Mouse (Mus musculus) cerebral cortex, adult 2 months (tissue): Measurements from ENCODE around the gene Noxred1.

ENCODE experiments used
- WGBS: fragments of 180-500 bp; shearing (Covaris S2); methylation state at CpG from one replicate; pipeline ENCODE4 v1.1.7; 2018; 5-methylcytosine and 5-hydroxymethylcytosine counted together

Gene Noxred1

GRCm38 (mm10) chr12:87238632-87239031 lies at the start of gene Noxred1:
TSS of gene Noxred1 (minus strand) at chr12:87238732.
- 82% methylated on average over 1 of the region's 1 CpGs for WGBS

- WGBS, result 86% methylated on average over 5 of the region's 5 CpGs
Observed at GRCm38 (mm10) chr12:87284726-87285125, 46.2 kb upstream of the Noxred1 start.

- WGBS, result 88% methylated on average over 4 of the region's 4 CpGs
Observed at GRCm38 (mm10) chr12:87284268-87284667, 45.7 kb upstream of the Noxred1 start.

GRCm38 (mm10) chr12:87283706-87284105 lies 45.2 kb upstream of the Noxred1 start:
- 86% methylated on average over 7 of the region's 7 CpGs for WGBS

GRCm38 (mm10) chr12:87282743-87283142 lies 44.2 kb upstream of the Noxred1 start:
- WGBS, result 96% methylated on average over 4 of the region's 4 CpGs

- 78% methylated on average over 1 of the region's 1 CpGs for WGBS
Observed at GRCm38 (mm10) chr12:87281766-87282165, 43.2 kb upstream of the Noxred1 start.

- 63% methylated on average over 14 of the region's 14 CpGs for WGBS
Observed at GRCm38 (mm10) chr12:87279879-87280278, 41.3 kb upstream of the Noxred1 start.

- WGBS, result 81% methylated on average over 3 of the region's 3 CpGs
Observed at GRCm38 (mm10) chr12:87279350-87279749, 40.8 kb upstream of the Noxred1 start.

GRCm38 (mm10) chr12:87278118-87278730 lies 39.7 kb upstream of the Noxred1 start:
- WGBS, result 53% methylated on average over 6 of the region's 6 CpGs

- WGBS, result 89% methylated on average over 4 of the region's 4 CpGs
Observed at GRCm38 (mm10) chr12:87277251-87277650, 38.7 kb upstream of the Noxred1 start.

- 86% methylated on average over 9 of the region's 9 CpGs for WGBS
Observed at GRCm38 (mm10) chr12:87274853-87275831, 36.6 kb upstream of the Noxred1 start.

- 11% methylated on average over 4 of the region's 4 CpGs for WGBS
Observed at GRCm38 (mm10) chr12:87267682-87268081, 29.1 kb upstream of the Noxred1 start.

- WGBS, result under 1% methylated on average over 31 of the region's 31 CpGs
Observed at GRCm38 (mm10) chr12:87266827-87267603, 28.5 kb upstream of the Noxred1 start.

- under 1% methylated on average over 31 of the region's 31 CpGs for WGBS
Observed at GRCm38 (mm10) chr12:87266108-87266826, 27.7 kb upstream of the Noxred1 start, which contains the start of the genes Vipas39 and Ahsa1. TSS of gene Vipas39 (minus strand) at chr12:87266256. TSS of gene Ahsa1 (plus strand) at chr12:87266479.

GRCm38 (mm10) chr12:87265444-87265843 lies 26.9 kb upstream of the Noxred1 start:
- WGBS, result 14% methylated on average over 11 of the region's 11 CpGs

- WGBS, result 90% methylated on average over 8 of the region's 8 CpGs
Observed at GRCm38 (mm10) chr12:87260562-87260961, 22.0 kb upstream of the Noxred1 start.

GRCm38 (mm10) chr12:87256629-87257028 lies 18.1 kb upstream of the Noxred1 start:
- 92% methylated on average over 5 of the region's 5 CpGs for WGBS

GRCm38 (mm10) chr12:87253878-87254277 lies 15.3 kb upstream of the Noxred1 start:
- 86% methylated on average over 6 of the region's 6 CpGs for WGBS

- WGBS, result 92% methylated on average over 6 of the region's 6 CpGs
Observed at GRCm38 (mm10) chr12:87250161-87250560, 11.6 kb upstream of the Noxred1 start.

- 54% methylated on average over 5 of the region's 5 CpGs for WGBS
Observed at GRCm38 (mm10) chr12:87236882-87237483, 1.5 kb downstream of the Noxred1 start.

GRCm38 (mm10) chr12:87229633-87230032 lies 8.9 kb downstream of the Noxred1 start:
- WGBS, result 97% methylated on average over 2 of the region's 2 CpGs
